Mouse (Mus musculus): ENCODE measurements around the gene Atad5.

The Atad5 gene

DNA sequence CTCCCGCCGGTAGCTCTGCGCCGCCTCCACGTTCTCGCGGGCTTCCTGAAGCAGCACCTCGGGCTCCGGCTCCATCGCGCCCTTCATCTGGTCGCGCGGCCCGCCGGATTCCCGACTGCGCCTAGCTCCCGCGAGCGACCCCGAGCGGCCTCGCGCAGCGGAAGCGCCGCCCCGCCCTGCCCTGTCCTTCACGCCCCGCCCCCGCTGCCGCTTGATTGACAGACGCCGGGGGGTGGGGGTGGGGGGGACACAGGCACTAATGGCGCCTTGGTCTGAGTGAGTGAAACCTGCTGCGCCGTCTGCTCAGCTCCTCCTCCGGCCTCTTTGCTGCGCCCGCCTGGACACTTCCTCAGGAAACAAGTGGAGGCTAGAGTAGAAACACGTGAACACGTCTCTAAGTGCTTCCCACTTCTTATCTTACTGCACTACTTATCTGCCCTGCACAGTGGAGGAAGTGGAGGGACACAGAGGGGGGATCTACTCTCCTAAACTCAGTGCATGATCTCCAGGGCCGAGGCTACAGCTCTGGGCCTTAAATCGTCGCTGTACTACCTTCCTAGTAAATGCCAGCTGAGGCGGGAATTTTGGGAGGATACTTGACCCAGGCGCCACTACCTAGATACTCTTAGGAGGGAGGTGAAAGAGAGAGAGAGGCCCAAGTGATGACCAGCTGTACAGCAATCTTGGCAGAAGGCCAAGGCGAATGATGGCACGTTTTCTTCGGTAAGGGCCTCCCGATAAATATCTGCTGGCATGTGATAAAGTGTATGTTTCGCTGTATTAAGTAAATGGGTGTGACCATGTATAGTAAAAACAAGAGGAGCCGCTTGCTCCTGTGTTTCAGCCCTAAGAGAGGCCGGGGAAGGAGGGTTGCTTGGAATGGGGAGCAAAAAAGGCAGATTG lies 8.1 kb upstream of the Atad5 start, which contains the start of gene Crlf3:
Gene Crlf3, minus strand, starts transcription at position 166 of the 903 bp plus-strand sequence.
- DNase-seq (ENCODE audit: extremely low read depth, insufficient read length, low spot score): peak; percentile 92

GRCm38 (mm10) chr11:80081786-80082319 lies 7.3 kb upstream of the Atad5 start:
- no peak for DNase-seq (ENCODE audit: extremely low read depth, insufficient read length, low spot score)

DNA sequence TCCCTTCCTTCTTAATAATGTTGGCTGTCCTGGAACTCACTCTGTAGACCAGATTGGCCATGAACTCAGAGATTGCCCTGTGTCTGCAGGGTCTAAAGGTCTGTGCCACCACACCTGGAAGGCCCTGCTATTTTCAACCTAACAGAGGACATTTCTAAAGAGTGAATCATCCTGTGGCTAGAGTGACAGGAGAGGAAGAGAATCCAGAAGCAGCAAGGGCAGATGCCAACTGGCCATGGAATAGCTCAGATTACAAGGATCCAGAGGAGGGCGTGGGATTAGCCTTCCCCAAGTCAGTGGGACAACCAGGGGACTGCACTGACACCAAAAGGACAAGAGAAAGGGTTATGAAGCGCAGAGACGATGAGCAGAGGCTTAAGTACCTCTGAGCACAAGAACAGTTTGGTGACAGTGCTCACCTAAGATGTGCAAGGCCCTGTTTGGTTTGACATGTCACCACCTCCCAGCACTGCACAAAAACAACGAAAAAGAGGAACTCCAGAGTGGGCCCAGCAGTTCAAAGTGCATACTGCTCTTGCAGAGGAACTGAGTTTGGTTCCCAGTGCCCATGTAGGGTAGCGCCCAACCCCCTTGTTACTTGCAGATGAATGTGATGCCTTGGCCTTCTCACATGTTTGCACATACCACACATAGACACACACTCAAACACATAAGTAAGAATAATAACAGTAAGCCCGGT lies 3.7 kb upstream of the Atad5 start:
- DNase-seq (ENCODE audit: extremely low read depth, insufficient read length, low spot score): peak; percentile 76

DNA sequence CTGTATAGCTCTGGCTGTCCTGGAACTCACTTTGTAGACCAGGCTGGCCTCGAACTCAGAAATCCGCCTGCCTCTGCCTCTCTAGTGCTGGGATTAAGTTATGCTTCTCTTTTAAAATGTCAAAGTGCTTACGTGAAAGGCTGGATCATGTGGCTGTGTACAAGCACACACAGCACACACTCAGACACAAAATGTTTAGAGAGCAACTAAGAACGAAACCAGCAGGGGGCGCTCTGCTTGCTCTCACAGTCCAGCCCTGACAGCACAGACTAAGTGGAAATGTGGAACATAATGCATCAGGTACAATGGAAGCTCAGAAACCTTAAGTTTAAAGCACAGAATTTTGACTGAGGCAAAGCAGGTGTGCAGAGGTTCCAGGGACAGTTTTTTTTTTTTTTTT lies 2.4 kb upstream of the Atad5 start:
- DNase-seq (ENCODE audit: extremely low read depth, insufficient read length, low spot score): peak; percentile 59

- DNase-seq (ENCODE audit: extremely low read depth, insufficient read length, low spot score): no peak
These were observed 616 bp downstream of the Atad5 start for GRCm38 (mm10) chr11:80089817-80090214.

GRCm38 (mm10) chr11:80090555-80091164 lies 1.5 kb downstream of the Atad5 start:
- DNase-seq (ENCODE audit: extremely low read depth, insufficient read length, low spot score): no peak

GRCm38 (mm10) chr11:80098444-80099056 lies 9.3 kb downstream of the Atad5 start:
- no peak for DNase-seq (ENCODE audit: extremely low read depth, insufficient read length, low spot score)

DNA sequence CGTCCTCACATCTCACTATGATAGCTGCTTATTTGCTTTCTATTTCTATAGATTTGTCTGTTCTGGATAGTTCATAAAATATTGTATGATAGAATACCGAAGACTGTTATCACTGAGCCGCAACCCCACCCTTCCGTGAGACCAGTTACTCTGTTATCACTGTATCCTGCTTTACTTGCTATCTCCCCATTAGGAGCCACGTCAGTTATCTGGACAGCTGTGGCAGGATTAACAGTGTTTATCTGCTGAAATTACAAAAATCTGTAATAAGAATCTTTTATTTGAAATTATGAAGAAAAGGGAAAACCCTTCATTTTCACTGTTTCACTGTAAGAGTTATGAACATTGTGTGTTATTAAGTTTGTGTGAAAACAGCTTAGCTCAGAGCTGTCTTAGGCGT lies 12.1 kb downstream of the Atad5 start:
- no peak for DNase-seq (ENCODE audit: extremely low read depth, insufficient read length, low spot score)

- DNase-seq (ENCODE audit: extremely low read depth, insufficient read length, low spot score): no peak
These were observed 15.2 kb downstream of the Atad5 start for GRCm38 (mm10) chr11:80104407-80104806.

DNA sequence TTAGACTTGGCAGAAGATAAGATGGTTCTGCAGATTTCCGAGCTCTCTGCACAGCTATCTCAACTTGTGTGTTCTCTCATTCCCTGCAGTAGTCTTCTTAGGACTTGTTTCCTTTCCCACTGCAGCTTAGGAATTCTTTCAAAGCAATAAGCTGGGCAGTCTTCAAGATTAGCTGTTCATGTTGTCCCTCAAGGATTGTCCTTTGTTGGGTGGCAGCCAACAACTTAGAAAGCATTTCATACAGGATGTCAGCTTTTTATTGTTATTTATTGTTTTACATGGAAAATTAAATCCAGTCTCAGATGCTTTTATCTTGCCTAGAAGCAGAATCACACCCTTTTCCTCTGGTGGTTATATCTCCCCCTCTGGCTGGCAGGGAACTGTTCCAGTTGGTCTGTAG lies 27.2 kb downstream of the Atad5 start:
- no peak for DNase-seq (ENCODE audit: extremely low read depth, insufficient read length, low spot score)

DNA sequence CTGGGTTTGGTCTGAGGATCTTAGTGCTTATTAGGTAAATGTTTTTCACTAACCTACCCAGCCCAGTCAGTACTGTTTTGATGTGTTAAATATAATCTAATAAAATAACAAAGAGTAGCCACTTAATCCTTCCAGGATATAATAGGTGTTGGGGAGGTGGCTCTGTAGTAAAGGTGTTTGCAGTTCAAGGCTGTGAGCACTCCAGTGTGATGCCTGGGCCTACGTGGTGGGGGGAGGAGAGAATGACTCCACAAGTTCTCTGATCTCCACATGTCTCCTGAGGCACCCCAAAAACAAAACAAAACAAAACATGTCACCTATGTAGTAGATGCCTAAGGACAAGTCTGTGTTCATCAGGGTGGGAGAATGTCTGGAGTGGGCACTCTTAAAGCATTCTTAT lies 42.9 kb downstream of the Atad5 start:
- no peak for DNase-seq (ENCODE audit: extremely low read depth, insufficient read length, low spot score)

- DNase-seq (ENCODE audit: extremely low read depth, insufficient read length, low spot score): no peak
These were observed 45.5 kb downstream of the Atad5 start for GRCm38 (mm10) chr11:80134744-80135143.

GRCm38 (mm10) chr11:80135954-80136683 lies 46.9 kb downstream of the Atad5 start:
- DNase-seq (ENCODE audit: extremely low read depth, insufficient read length, low spot score): no peak

DNA sequence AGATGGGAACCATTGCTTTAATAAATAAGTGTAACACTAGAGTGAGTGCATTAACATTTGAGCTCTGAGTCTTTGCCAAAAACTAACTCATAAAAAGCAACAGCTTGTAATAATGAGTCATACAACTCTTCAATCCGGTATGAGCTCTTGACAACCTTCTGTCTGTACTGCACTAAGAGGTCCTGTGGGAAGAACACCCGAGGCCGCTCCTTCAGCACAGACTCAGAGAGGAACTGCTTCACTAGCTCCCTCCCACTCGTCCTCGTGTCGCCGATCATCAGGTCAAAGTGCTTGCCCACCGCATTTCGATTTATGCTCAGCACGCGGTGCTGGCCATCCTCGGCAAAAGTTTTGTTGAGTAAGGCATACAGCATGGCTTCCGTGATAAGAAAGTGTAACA lies 47.6 kb downstream of the Atad5 start:
- peak; percentile 40 for DNase-seq (ENCODE audit: extremely low read depth, insufficient read length, low spot score)

DNA sequence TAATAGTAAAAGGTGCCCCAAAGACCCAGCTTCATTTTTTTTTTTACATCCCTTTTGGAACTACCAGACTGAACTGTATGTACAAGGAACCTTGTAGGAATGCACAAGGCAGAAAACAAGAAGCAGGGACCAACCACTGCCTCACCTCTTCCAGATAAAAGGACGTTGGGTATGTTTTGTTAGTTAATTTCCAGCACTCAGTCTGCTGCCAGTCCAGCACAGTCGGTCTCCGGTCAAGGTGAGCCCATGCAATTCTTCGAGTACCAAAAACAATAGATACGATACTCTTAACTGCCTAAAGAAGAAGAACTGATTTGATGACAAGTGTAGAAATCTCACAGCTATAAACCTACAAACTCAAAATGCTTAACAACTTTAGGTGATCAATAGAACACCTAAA lies 48.6 kb downstream of the Atad5 start:
- DNase-seq (ENCODE audit: extremely low read depth, insufficient read length, low spot score): no peak

- peak; percentile 85 for DNase-seq (ENCODE audit: extremely low read depth, insufficient read length, low spot score)
These were observed 52.8 kb downstream of the Atad5 start, which contains the start of gene Tefm for GRCm38 (mm10) chr11:80141825-80142521. Tefm (minus strand) TSS chr11:80142175.

DNA sequence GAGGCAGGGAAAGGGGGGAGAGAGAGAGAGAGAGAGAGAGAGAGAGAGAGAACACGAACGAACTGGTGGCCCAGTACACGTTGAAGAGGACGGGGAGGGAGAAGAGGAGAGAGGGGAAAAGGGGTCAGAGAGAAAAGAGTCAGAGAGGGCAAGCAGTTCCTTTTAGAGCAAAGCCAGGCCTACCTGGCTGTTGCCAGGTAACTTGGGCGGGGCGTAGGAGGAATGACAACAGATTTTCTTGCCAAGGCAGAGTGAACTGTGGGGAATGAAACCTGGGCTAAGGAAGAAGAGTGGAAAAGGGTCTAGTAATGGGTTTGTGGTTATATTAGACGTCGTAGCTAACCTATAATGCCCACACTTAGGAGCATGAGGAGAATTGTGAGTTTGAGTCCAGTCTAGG lies 53.7 kb downstream of the Atad5 start:
- DNase-seq (ENCODE audit: extremely low read depth, insufficient read length, low spot score): no peak

GRCm38 (mm10) chr11:80145787-80146275 lies 56.6 kb downstream of the Atad5 start:
- DNase-seq (ENCODE audit: extremely low read depth, insufficient read length, low spot score): no peak

DNA sequence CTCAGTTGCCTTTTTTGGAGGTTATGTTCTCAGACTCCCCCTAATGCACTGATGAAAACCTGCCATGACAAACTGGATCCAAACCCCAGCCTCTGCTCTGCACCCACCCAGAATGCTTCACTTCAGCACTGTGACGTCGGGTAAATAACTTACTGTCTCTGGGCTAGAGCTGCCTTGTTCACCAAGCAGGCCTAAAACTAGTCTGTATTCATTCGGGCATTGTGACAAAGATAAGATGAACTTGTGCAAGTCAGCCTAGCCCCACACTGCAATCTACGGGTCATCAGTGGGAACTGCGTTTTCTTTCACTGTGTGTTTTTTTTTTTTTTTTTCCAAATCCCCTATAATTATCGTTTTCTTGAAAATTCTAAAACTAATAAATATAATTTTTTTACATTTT lies 58.5 kb downstream of the Atad5 start:
- no peak for DNase-seq (ENCODE audit: extremely low read depth, insufficient read length, low spot score)
